Mouse (Mus musculus): ENCODE data around the gene Syndig1l. TPM values are rescaled to one million over a fixed set of nuclear protein-coding genes. Genes with fewer than 3 reads are reported as not detected.

Gene Syndig1l
- polyA plus RNA-seq, 1 experiment, result 0.48 TPM

DNA sequence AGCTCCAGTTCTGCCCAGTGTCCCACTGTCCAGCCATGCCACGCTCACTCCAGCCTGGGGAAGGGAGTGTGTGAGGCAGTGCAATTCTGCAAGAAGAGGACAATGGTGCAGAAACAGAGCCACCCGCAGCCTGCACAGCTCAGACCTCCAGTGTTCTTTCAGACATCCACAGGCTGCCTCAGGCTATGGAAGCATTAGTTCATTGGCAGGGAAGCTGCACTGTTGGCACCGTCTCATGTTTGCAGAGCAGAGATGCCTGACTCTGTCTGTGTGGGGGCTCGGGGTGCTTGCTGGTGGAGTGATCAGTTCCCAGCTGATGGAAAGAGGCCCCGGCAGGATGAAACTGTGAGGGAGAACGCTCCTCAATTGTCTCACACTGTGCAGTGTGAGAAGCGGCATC, 4.0 kb upstream of the Syndig1l start:
- Histone ChIP-seq H3K36me3 (ENCODE audit: control insufficient read depth, insufficient read depth, low read length) (no peaks in the 10 kb centered on the region), H3K4me3 (ENCODE audit: extremely low read depth, insufficient read depth, insufficient read length) (no peak overlapping the region), H3K4me1 (ENCODE audit: control insufficient read depth, insufficient read depth, insufficient read length) (peaks cover 7% of the 10 kb centered on the region; the same call in 1 of the 2 replicates), H3K27ac (ENCODE audit: insufficient read depth, low read length) (no peak overlapping the region), H3K27me3 (ENCODE audit: control insufficient read depth, insufficient read depth, low read length) (peaks cover 9% of the 10 kb centered on the region)
- 81% methylated on average over 7 of the region's 7 CpGs for whole genome bisulfite sequencing
- no peak for DNase-seq (ENCODE audit: low read depth in 1 of 2, low spot score in 2 of 2)
- no peak for TF ChIP-seq POLR2A (IDR thresholded peaks at IDR 0.05; ENCODE audit: low read depth, low read length)
- no peak for TF ChIP-seq CTCF (IDR thresholded peaks at IDR 0.05; ENCODE audit: extremely low read depth, insufficient read depth, insufficient read length, insufficient replicate concordance)

DNA sequence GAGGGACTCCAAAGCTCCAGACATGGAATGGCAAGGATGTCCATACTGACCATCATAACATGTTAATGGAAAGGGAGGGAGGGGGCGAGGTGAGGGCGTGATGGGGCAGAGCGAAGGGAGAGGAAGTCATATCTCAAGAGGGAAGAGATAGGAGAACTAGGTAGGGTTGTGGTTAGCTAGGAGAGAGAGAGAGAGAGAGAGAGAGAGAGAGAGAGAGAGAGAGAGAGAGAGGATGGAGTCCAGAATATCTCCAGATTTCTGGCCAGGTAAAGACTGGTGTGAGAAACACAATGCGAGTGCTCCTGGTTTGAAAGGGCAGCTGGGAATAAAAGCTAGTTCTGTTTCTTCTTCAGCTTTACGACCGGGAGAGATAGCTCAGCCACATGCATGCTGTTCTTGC, 6.5 kb downstream of the Syndig1l start:
- no peak for DNase-seq (ENCODE audit: low read depth in 1 of 2, low spot score in 2 of 2)
- 32% methylated on average over 6 of the region's 6 CpGs for WGBS
- Histone ChIP-seq H3K4me1 (ENCODE audit: control insufficient read depth, insufficient read depth, insufficient read length) (peaks cover 22% of the 10 kb centered on the region; the same call in 1 of the 2 replicates), H3K4me3 (ENCODE audit: extremely low read depth, insufficient read depth, insufficient read length) (no peak overlapping the region), H3K36me3 (ENCODE audit: control insufficient read depth, insufficient read depth, low read length) (no peaks in the 10 kb centered on the region), H3K27ac (ENCODE audit: insufficient read depth, low read length) (no peak overlapping the region), H3K27me3 (ENCODE audit: control insufficient read depth, insufficient read depth, low read length) (0 out of 2 replicates have a peak, but pooled peaks cover 1% of the 10 kb centered on the region)
- no peak for TF ChIP-seq CTCF (IDR thresholded peaks at IDR 0.05; ENCODE audit: extremely low read depth, insufficient read depth, insufficient read length, insufficient replicate concordance)
- TF ChIP-seq POLR2A (IDR thresholded peaks at IDR 0.05; ENCODE audit: low read depth, low read length), result no peak

DNA sequence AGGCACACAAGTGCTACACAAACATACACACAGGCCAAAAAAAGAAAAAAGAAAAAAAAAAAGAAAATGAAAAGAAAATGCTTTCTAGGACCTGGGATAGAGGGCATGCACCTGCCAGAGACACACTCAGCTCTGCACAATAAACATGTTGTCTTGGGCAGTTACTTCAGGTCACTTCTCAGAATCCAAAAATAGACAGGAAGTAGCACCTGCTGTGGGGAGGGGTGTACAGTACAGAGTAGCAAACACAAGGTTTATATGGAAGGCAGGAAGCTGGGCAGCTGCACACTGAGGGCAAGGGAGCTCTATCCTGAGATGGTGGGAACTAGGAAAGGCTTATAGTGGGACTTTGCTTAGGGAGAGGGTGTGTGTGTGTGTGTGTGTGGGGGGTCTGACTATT, 7.3 kb downstream of the Syndig1l start:
- H3K27me3 ChIP-seq (ENCODE audit: control insufficient read depth, insufficient read depth, low read length), result no peaks in the 10 kb centered on the region
- TF ChIP-seq CTCF (IDR thresholded peaks at IDR 0.05; ENCODE audit: extremely low read depth, insufficient read depth, insufficient read length, insufficient replicate concordance), result no peak
- TF ChIP-seq POLR2A (IDR thresholded peaks at IDR 0.05; ENCODE audit: low read depth, low read length), result no peak
- H3K36me3 ChIP-seq (ENCODE audit: control insufficient read depth, insufficient read depth, low read length), result no peaks in the 10 kb centered on the region
- peaks cover 22% of the 10 kb centered on the region; the same call in 1 of the 2 replicates for H3K4me1 ChIP-seq (ENCODE audit: control insufficient read depth, insufficient read depth, insufficient read length)
- no peak for DNase-seq (ENCODE audit: low read depth in 1 of 2, low spot score in 2 of 2)
- H3K27ac ChIP-seq (ENCODE audit: insufficient read depth, low read length), result no peak overlapping the region
- no peak overlapping the region for H3K4me3 ChIP-seq (ENCODE audit: extremely low read depth, insufficient read depth, insufficient read length)

DNA sequence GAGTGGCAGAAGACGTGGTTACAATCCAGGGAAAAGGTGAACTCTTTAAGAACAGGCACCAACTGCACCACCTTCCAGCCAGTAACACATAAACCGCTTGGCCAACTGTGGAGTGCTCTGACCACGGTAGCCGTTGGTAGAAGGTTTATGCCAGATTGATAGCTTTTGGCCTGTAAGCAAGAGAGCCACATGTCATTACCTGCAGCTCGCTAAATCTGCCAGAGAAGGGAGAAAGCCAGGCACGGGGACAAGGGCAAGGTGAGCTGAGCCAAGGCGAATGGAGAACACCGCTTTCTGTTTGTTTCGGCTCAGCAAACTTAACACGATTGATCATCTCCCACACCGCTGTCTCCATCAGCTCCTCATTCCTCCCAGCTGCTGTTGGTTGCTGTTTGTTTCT, 9.6 kb downstream of the Syndig1l start:
- no peak for TF ChIP-seq CTCF (IDR thresholded peaks at IDR 0.05; ENCODE audit: extremely low read depth, insufficient read depth, insufficient read length, insufficient replicate concordance)
- no peak for TF ChIP-seq POLR2A (IDR thresholded peaks at IDR 0.05; ENCODE audit: low read depth, low read length)
- Histone ChIP-seq H3K27ac (ENCODE audit: insufficient read depth, low read length) (no peak overlapping the region), H3K36me3 (ENCODE audit: control insufficient read depth, insufficient read depth, low read length) (no peaks in the 10 kb centered on the region), H3K4me3 (ENCODE audit: extremely low read depth, insufficient read depth, insufficient read length) (no peak overlapping the region), H3K4me1 (ENCODE audit: control insufficient read depth, insufficient read depth, insufficient read length) (peaks cover 22% of the 10 kb centered on the region; the same call in 1 of the 2 replicates), H3K27me3 (ENCODE audit: control insufficient read depth, insufficient read depth, low read length) (no peaks in the 10 kb centered on the region)
- no peak for DNase-seq (ENCODE audit: low read depth in 1 of 2, low spot score in 2 of 2)
- 89% methylated on average over 11 of the region's 11 CpGs for WGBS

DNA sequence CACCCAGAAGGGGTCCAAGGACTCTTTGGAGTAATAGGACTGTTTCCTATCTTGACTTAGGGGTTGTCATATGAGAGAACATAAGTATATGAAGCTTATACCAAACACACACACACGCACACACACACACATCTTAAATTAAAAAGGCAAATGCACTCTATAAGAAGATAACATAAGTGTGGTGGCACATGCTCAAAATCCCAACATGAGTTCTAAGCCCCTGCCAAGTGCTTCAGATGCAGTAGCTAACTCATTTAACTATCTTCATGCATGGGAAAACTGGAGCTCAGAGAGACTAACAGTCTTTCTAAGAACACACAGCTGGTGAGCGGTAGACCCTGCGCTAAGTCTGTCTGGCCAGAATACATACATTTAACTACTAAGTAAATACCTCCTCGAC, 11.1 kb downstream of the Syndig1l start:
- 59% methylated on average over 4 of the region's 4 CpGs for WGBS
- Histone ChIP-seq H3K27ac (ENCODE audit: insufficient read depth, low read length) (no peak overlapping the region), H3K4me3 (ENCODE audit: extremely low read depth, insufficient read depth, insufficient read length) (no peak overlapping the region), H3K4me1 (ENCODE audit: control insufficient read depth, insufficient read depth, insufficient read length) (peaks cover 22% of the 10 kb centered on the region; the same call in 1 of the 2 replicates), H3K36me3 (ENCODE audit: control insufficient read depth, insufficient read depth, low read length) (no peaks in the 10 kb centered on the region), H3K27me3 (ENCODE audit: control insufficient read depth, insufficient read depth, low read length) (no peaks in the 10 kb centered on the region)
- DNase-seq (ENCODE audit: low read depth in 1 of 2, low spot score in 2 of 2), result no peak
- TF ChIP-seq POLR2A (IDR thresholded peaks at IDR 0.05; ENCODE audit: low read depth, low read length), result no peak
- no peak for TF ChIP-seq CTCF (IDR thresholded peaks at IDR 0.05; ENCODE audit: extremely low read depth, insufficient read depth, insufficient read length, insufficient replicate concordance)

DNA sequence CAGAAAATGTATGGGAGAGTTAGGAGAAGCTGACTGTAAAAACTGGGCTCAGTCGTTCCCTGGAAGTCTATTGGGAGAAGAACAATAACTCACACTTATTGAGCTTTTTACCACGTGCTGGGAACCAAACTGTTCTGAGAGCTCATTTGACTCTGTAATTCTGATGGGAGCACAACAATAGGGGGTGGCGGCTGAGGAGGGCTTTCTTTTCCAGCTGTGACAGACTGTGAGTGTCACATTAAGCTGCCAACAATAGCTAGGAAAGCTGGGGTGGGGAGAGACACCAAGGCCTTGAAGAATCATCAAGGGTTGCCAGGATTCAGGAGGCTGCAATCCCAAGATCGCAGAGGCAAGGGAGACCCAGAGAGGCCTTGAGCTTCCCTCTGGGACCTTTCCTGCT, 12.5 kb downstream of the Syndig1l start:
- no peaks in the 10 kb centered on the region for H3K27me3 ChIP-seq (ENCODE audit: control insufficient read depth, insufficient read depth, low read length)
- DNase-seq (ENCODE audit: low read depth in 1 of 2, low spot score in 2 of 2), result no peak
- no peak overlapping the region for H3K27ac ChIP-seq (ENCODE audit: insufficient read depth, low read length)
- H3K36me3 ChIP-seq (ENCODE audit: control insufficient read depth, insufficient read depth, low read length), result no peaks in the 10 kb centered on the region
- no peak overlapping the region for H3K4me3 ChIP-seq (ENCODE audit: extremely low read depth, insufficient read depth, insufficient read length)
- 68% methylated on average over 4 of the region's 4 CpGs for WGBS
- peaks cover 12% of the 10 kb centered on the region; the same call in 1 of the 2 replicates for H3K4me1 ChIP-seq (ENCODE audit: control insufficient read depth, insufficient read depth, insufficient read length)
- TF ChIP-seq CTCF (IDR thresholded peaks at IDR 0.05; ENCODE audit: extremely low read depth, insufficient read depth, insufficient read length, insufficient replicate concordance) (no peak), POLR2A (IDR thresholded peaks at IDR 0.05; ENCODE audit: low read depth, low read length) (no peak)

DNA sequence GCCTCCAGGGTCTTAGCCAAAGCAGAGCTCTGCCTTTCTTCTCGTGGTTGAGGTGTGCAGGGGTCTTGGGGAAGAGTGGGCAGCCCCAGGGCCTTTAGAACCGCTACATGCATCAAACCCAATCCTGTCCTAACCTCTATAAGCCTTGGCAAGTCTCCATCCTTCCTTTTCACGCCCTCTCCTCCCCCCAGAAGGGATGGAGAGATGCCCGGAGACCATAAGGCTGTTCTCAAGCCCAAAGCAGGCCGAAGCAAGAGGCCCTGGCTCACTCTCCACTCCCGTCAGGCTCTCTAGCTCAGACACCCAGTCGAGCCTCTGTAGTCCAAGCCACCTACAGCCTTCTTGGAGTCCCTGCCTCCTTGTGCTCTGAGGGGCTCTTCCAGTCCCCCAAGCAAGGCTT, 14.1 kb downstream of the Syndig1l start:
- H3K27me3 ChIP-seq (ENCODE audit: control insufficient read depth, insufficient read depth, low read length), result no peaks in the 10 kb centered on the region
- no peak for DNase-seq (ENCODE audit: low read depth in 1 of 2, low spot score in 2 of 2)
- WGBS, result 77% methylated on average over 7 of the region's 7 CpGs
- no peaks in the 10 kb centered on the region; the same call in 1 of the 2 replicates for H3K4me1 ChIP-seq (ENCODE audit: control insufficient read depth, insufficient read depth, insufficient read length)
- no peak overlapping the region for H3K27ac ChIP-seq (ENCODE audit: insufficient read depth, low read length)
- no peak overlapping the region for H3K4me3 ChIP-seq (ENCODE audit: extremely low read depth, insufficient read depth, insufficient read length)
- TF ChIP-seq POLR2A (IDR thresholded peaks at IDR 0.05; ENCODE audit: low read depth, low read length), result no peak
- TF ChIP-seq CTCF (IDR thresholded peaks at IDR 0.05; ENCODE audit: extremely low read depth, insufficient read depth, insufficient read length, insufficient replicate concordance), result no peak
- no peaks in the 10 kb centered on the region for H3K36me3 ChIP-seq (ENCODE audit: control insufficient read depth, insufficient read depth, low read length)

Measured in spleen, adult 2 months (tissue).